Mouse (Mus musculus) heart, embryonic 14.5 days (tissue): ENCODE results near the gene Fam184b. TPM values are rescaled to one million over a fixed set of nuclear protein-coding genes. Genes with fewer than 3 reads are reported as not detected.

Source experiments
- ATAC-seq: fragments of 200-750 bp; cut with Nextera tagmentation; 2 replicates; pipeline ENCODE4 v1.8.0; 2017; ENCODE audit warnings: low read depth, moderate TSS enrichment; ENCODE audit not compliant: insufficient number of reproducible peaks, insufficient read depth, low FRiP score
- H3K27ac ChIP-seq, 2 experiments: fragments of 200-500 bp in 1 of 2; fragments of 300-500 bp in 1 of 2; sonication (generic) in 1 of 2; replicated peaks in 1 of 2; 2 replicates each; pipeline ENCODE4 v1.5.1; 2012 to 2014; ENCODE audit warnings: low read depth in 2 of 2, low read length in 2 of 2, control low read depth in 1 of 2, mild to moderate bottlenecking in 1 of 2, mixed read lengths in 1 of 2; ENCODE audit not compliant: control insufficient read depth in 1 of 2, insufficient read depth in 1 of 2
- H3K27me3 ChIP-seq: fragments of 300-500 bp; sonication (generic); 2 replicates; pipeline ENCODE4 v1.6.1; 2014; ENCODE audit warnings: mild to moderate bottlenecking, low read length, control low read depth; ENCODE audit not compliant: control insufficient read depth, insufficient read depth
- H3K36me3 ChIP-seq: fragments of 300-500 bp; sonication (generic); 2 replicates; pipeline ENCODE4 v1.6.1; 2014; ENCODE audit warnings: mild to moderate bottlenecking, control low read depth, low read length, mixed read lengths; ENCODE audit not compliant: control insufficient read depth, insufficient read depth
- H3K4me1 ChIP-seq, 2 experiments: fragments of 200-500 bp in 1 of 2; fragments of 300-500 bp in 1 of 2; sonication (generic) in 1 of 2; 2 replicates each; pipeline ENCODE4 v1.6.1; 2012 to 2014; ENCODE audit warnings: low read length in 2 of 2, control low read depth in 1 of 2, mixed read lengths in 1 of 2; ENCODE audit not compliant: control insufficient read depth in 2 of 2, insufficient read depth in 2 of 2
- H3K4me2 ChIP-seq: fragments of 300-500 bp; sonication (generic); 2 replicates; pipeline ENCODE4 v1.6.1; 2014; ENCODE audit warnings: mild to moderate bottlenecking, low read length
- H3K4me3 ChIP-seq, 2 experiments: fragments of 200-500 bp in 1 of 2; fragments of 300-500 bp in 1 of 2; sonication (generic) in 1 of 2; 2 replicates each; pipeline ENCODE4 v1.5.1; 2012 to 2014; ENCODE audit warnings: low read length in 2 of 2, mild to moderate bottlenecking in 2 of 2, control low read depth in 1 of 2, low read depth in 1 of 2, moderate library complexity in 1 of 2; ENCODE audit not compliant: control insufficient read depth in 1 of 2, insufficient read depth in 1 of 2
- H3K9ac ChIP-seq: fragments of 300-500 bp; sonication (generic); 2 replicates; pipeline ENCODE4 v1.6.1; 2014; ENCODE audit warnings: mild to moderate bottlenecking, low read length
- H3K9me3 ChIP-seq: fragments of 300-500 bp; sonication (generic); 2 replicates; pipeline ENCODE4 v1.6.1; 2016; ENCODE audit warnings: low read length, control low read depth; ENCODE audit not compliant: control insufficient read depth
- WGBS: fragments of 180-500 bp; shearing (Covaris S2); extraction: QIAGEN DNeasy Blood & Tissue Kit; methylation state at CpG from one replicate; pipeline ENCODE4 v1.1.7; 2014; 5-methylcytosine and 5-hydroxymethylcytosine counted together
- polyA plus RNA-seq: library from polyadenylated mRNA; unstranded; fragments of >200 nt; fragmentation: Nextera tagmentation; extraction: Ambion mirVana; gene quantifications from 2 replicates; pipeline ENCODE4 v1.2.1, GENCODE M21; 2014

Gene Fam184b
- polyA plus RNA-seq, 1 experiment from 2014 or later = 0.34 TPM

DNA sequence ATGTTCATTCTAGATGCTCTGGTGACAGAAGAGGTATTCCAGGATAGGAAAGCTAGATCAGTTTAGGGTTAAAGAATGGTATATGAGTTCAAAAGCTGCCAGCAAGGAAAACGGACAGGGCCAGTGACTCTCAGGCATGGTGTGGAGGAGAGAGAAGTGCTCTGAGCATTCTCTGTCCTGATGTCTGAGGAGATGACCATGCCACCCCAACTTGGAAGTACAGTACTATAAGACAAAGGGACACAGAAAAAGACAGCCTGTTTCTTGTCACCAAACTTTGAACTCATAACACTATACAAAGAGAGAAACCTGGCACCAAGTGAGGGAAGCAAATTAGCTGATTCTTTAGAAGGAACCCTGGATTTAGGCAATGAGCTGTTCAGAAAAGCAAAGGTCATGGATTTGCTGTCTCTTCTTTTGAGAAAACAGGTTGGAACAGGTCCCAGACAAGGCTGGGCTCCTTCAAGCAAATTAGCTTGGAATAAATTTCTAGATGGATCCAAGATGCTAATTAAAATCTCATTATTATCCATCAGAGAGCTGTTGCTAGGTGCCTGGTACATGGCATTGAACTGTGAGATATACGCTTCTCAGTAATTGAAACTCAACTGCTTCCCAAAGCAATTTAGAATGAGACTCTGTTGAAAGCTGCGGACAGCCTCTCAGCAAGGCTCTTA lies 43.9 kb downstream of the Fam184b start:
- no peaks in the 10 kb centered on the region for H3K4me1 ChIP-seq
- no peak for ATAC-seq
- no peak overlapping the region for H3K9ac ChIP-seq
- H3K4me2 ChIP-seq = no peak overlapping the region
- H3K4me3 ChIP-seq = no peak overlapping the region
- no peaks in the 10 kb centered on the region for H3K27me3 ChIP-seq
- H3K9me3 ChIP-seq = no peaks in the 10 kb centered on the region
- no peak overlapping the region for H3K27ac ChIP-seq
- WGBS = 71% methylated on average over 3 of the region's 3 CpGs
- no peaks in the 10 kb centered on the region for H3K36me3 ChIP-seq

DNA sequence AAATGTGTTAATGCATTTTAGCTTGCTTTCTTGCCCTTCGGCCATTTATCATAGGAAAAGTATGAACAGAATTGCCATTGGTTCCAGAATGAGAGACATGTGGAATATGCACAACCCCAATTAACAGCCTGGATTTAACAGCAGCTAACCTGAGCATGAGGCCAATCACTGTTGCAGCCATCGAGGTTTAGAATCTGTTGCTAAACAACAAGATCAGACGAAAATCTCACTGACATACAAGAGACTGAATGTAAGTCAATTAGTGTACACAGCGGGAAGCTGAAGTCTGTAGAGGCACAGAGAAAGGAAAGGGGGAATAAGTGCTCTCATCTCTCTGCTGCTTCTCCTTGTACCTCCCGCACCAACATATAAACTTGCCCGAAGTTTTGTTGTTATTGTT lies 46.1 kb downstream of the Fam184b start:
- Histone ChIP-seq H3K27ac (no peak overlapping the region), H3K4me3 (no peak overlapping the region), H3K4me2 (no peak overlapping the region), H3K4me1 (no peaks in the 10 kb centered on the region), H3K9me3 (no peaks in the 10 kb centered on the region), H3K27me3 (no peaks in the 10 kb centered on the region), H3K36me3 (no peaks in the 10 kb centered on the region), H3K9ac (no peak overlapping the region)
- WGBS = 82% methylated on average over 6 of the region's 6 CpGs
- ATAC-seq = no peak

DNA sequence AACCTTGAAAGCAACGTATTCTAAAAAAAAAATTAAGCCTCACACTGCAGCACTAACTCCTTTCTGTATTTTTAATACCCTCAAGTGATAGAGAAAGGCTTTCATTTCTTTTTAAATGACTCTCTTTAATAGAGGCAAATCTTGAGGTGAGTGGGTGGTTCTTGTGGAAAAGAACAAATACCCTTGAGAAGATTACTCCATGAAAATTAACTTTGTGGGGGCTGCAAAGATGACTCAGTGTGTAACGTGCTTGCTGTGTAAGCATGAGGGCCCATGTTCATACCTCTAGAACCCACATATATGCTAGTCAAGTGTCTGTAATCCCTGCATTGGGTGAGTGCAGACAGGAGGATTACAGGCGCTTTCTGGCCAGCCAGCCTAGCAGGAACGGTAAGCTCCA lies 49.3 kb downstream of the Fam184b start:
- WGBS = 72% methylated on average over 4 of the region's 4 CpGs
- Histone ChIP-seq H3K4me1 (no peaks in the 10 kb centered on the region), H3K27ac (no peak overlapping the region), H3K9me3 (peaks cover 5% of the 10 kb centered on the region), H3K9ac (no peak overlapping the region), H3K4me2 (no peak overlapping the region), H3K36me3 (no peaks in the 10 kb centered on the region), H3K27me3 (no peaks in the 10 kb centered on the region), H3K4me3 (no peak overlapping the region)
- ATAC-seq = no peak

DNA sequence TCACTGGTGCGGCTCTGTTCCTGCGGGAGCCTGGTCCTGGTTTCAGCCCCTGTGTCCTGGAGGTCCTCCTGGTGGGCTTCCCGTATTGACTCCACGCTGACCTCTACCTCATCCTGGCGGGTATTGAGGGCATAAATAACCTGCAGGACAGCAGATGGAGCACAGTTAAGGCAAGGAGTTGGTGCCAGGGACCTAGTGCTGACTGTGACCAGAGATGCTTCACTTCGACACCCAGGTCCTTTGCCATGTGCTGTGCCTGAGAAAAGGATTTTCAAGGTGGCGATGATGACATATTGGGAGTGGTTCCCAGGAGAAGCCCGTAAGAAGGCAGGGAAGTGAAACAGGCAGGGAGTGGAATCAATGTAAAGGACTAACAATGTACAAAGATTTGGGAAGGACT lies 54.8 kb downstream of the Fam184b start:
- WGBS = 79% methylated on average over 8 of the region's 8 CpGs
- Histone ChIP-seq H3K27me3 (no peaks in the 10 kb centered on the region), H3K36me3 (no peaks in the 10 kb centered on the region), H3K27ac (no peak overlapping the region), H3K4me3 (no peak overlapping the region), H3K4me2 (no peak overlapping the region), H3K4me1 (no peaks in the 10 kb centered on the region), H3K9ac (no peak overlapping the region), H3K9me3 (peaks cover 5% of the 10 kb centered on the region)
- ATAC-seq = no peak

DNA sequence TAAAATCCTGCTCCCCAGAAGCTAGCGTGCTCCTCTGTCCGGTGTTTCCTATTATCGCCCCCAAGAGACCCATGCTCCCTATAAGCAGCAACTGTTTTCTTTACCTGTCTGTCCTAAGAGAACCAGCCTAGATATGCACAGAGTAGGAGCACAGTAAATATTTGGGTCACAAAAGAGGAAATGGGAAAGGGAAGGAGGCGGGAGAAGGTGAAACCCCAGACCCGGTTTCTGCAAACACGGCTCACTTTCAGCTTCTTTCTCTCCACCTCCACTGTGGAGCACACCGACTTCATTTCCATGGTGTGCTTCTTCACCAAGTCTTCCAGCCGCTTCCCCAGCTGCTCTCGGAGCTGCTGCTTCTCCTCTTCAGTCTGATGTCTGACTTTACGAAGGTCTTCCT lies 59.1 kb downstream of the Fam184b start:
- no peak for ATAC-seq
- Histone ChIP-seq H3K4me1 (no peaks in the 10 kb centered on the region), H3K4me3 (no peak overlapping the region), H3K27ac (no peak overlapping the region), H3K9ac (no peak overlapping the region), H3K27me3 (no peaks in the 10 kb centered on the region), H3K36me3 (no peaks in the 10 kb centered on the region), H3K4me2 (no peak overlapping the region), H3K9me3 (no peaks in the 10 kb centered on the region)
- 67% methylated on average over 10 of the region's 10 CpGs for WGBS

DNA sequence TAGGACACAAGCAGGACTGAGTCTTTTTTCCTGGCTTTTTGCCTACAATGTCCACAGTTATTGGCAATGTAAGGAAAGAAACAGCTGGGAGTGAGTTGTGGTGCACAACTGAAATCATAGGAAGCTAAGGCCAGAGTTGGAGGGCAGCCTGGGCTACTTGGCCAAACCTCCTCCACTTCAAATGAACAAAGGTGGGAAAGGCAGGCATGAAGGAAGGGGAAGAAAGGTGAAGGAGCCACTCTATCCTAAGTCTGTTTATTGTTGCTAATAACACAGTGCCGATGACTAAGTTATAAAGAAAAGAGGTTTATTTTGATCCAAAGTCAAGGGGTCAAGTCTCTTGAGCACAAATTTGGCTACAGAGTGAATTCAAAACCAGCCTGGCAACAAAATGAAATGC lies 62.0 kb downstream of the Fam184b start:
- Histone ChIP-seq H3K4me3 (no peak overlapping the region), H3K4me1 (no peaks in the 10 kb centered on the region), H3K9me3 (no peaks in the 10 kb centered on the region), H3K4me2 (no peak overlapping the region), H3K36me3 (no peaks in the 10 kb centered on the region), H3K27me3 (no peaks in the 10 kb centered on the region), H3K9ac (no peak overlapping the region), H3K27ac (no peak overlapping the region)
- 89% methylated on average over 1 of the region's 1 CpGs for WGBS
- no peak for ATAC-seq

DNA sequence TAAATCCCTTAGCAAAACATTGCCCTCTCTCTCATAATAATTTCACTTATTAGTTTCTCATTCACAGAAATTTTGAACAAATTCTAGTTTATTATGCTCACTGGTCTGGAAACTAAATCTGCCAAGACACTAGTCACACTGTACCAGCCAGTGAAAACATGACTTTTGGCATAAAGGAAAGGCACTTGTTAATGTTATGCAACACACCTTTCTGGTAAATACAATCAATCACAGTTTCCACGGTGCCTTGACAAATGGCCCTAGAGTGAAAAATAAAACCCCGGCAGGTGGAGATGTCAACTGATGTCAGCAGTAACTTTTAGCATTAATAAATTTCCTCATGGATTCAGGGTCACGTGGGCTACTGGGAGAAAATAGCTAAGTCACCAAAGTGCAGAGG lies 62.7 kb downstream of the Fam184b start:
- Histone ChIP-seq H3K9ac (no peak overlapping the region), H3K4me3 (no peak overlapping the region), H3K9me3 (no peaks in the 10 kb centered on the region), H3K27ac (no peak overlapping the region), H3K4me2 (no peak overlapping the region), H3K36me3 (no peaks in the 10 kb centered on the region), H3K27me3 (no peaks in the 10 kb centered on the region), H3K4me1 (no peaks in the 10 kb centered on the region)
- WGBS = 85% methylated on average over 3 of the region's 3 CpGs
- ATAC-seq = no peak

DNA sequence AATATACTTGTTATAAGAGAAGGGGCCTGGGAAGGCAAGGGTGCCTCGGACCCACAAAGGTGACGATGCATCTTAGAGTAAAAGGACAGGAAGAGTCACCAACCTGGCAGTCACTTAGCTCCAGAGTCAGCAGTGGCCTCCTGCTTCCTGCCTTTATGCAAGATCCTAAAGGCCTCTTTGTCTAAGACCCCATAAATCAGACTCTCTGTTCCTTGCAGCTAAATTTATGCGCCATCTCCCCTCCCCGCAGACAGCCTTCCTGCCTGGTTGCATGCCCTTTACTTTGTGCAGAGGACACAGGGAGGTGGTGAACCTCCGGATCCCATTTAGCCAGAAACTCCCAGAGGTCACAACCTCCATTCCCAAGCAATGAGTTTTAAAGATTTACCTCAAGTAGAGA lies 66.6 kb downstream of the Fam184b start:
- WGBS = 69% methylated on average over 5 of the region's 5 CpGs
- H3K27me3 ChIP-seq = no peaks in the 10 kb centered on the region
- H3K4me3 ChIP-seq = no peak overlapping the region
- no peaks in the 10 kb centered on the region for H3K36me3 ChIP-seq
- H3K4me2 ChIP-seq = no peak overlapping the region
- no peak for ATAC-seq
- H3K27ac ChIP-seq = no peak overlapping the region
- H3K9ac ChIP-seq = no peak overlapping the region
- H3K9me3 ChIP-seq = no peaks in the 10 kb centered on the region
- no peaks in the 10 kb centered on the region for H3K4me1 ChIP-seq
